Mouse (Mus musculus) thymus, postnatal 10 days (tissue): ENCODE results near the gene Cyp2e1.
A peak's percentile ranks its signal among the peaks of the same experiment; 100 is the strongest.

Source experiments
- DNase-seq, 2 experiments: peaks; one replicate each; pipeline ENCODE4 v3.0.0; 2021; ENCODE audit warnings: low spot score in 2 of 2

Cyp2e1 gene

GRCm38 (mm10) chr7:140805704-140806103 lies 42.2 kb downstream of the Cyp2e1 start:
- DNase-seq = peak; percentile 15 to 60

- no peak for DNase-seq
Measured at GRCm38 (mm10) chr7:140810496-140810895, 47.0 kb downstream of the Cyp2e1 start.

GRCm38 (mm10) chr7:140811714-140812113 lies 48.2 kb downstream of the Cyp2e1 start:
- DNase-seq = no peak

GRCm38 (mm10) chr7:140812850-140813249 lies 49.3 kb downstream of the Cyp2e1 start:
- no peak for DNase-seq

GRCm38 (mm10) chr7:140820173-140820572 lies 56.6 kb downstream of the Cyp2e1 start:
- DNase-seq = no peak

GRCm38 (mm10) chr7:140821305-140821652 lies 57.7 kb downstream of the Cyp2e1 start:
- DNase-seq = no peak

- DNase-seq = no peak
Measured at GRCm38 (mm10) chr7:140821653-140822329, 58.3 kb downstream of the Cyp2e1 start, which contains the start of gene Zfp941. Gene Zfp941 (minus strand): TSS chr7:140822178.

- no peak for DNase-seq
Measured at GRCm38 (mm10) chr7:140822731-140823130, 59.2 kb downstream of the Cyp2e1 start.
